Mouse (Mus musculus) limb, embryonic 12.5 days (tissue): ENCODE data around the gene Mrps23. TPM values are rescaled to one million over a fixed set of nuclear protein-coding genes. Genes with fewer than 3 reads are reported as not detected.
"Not testable (repeated sequence)": the region's sequence is repeated elsewhere in the genome, so short reads cannot be mapped to it uniquely, and the experiment has no call there.

Source experiments
- ATAC-seq: fragments of 200-750 bp; cut with Nextera tagmentation; 2 replicates; pipeline ENCODE4 v1.8.0; 2017; ENCODE audit warnings: low read depth, moderate TSS enrichment; ENCODE audit not compliant: insufficient number of reproducible peaks, insufficient read depth, low FRiP score, low TSS enrichment
- H3K27ac ChIP-seq: fragments of 300-500 bp; sonication (generic); 2 replicates; pipeline ENCODE4 v1.5.1; 2016; ENCODE audit warnings: mild to moderate bottlenecking, moderate library complexity
- H3K27me3 ChIP-seq: fragments of 300-500 bp; sonication (generic); 2 replicates; pipeline ENCODE4 v1.6.1; 2016; ENCODE audit warnings: mild to moderate bottlenecking, moderate library complexity
- H3K36me3 ChIP-seq: fragments of 300-500 bp; sonication (generic); 2 replicates; pipeline ENCODE4 v1.6.1; 2016; ENCODE audit warnings: mild to moderate bottlenecking, moderate library complexity
- H3K4me1 ChIP-seq: fragments of 300-500 bp; sonication (generic); replicated peaks from 2 replicates; pipeline ENCODE4 v1.6.1; 2016
- H3K4me2 ChIP-seq: fragments of 300-500 bp; sonication (generic); 2 replicates; pipeline ENCODE4 v1.6.1; 2016; ENCODE audit warnings: mild to moderate bottlenecking, moderate library complexity
- H3K4me3 ChIP-seq: fragments of 300-500 bp; sonication (generic); replicated peaks from 2 replicates; pipeline ENCODE4 v1.5.1; 2016; ENCODE audit warnings: mild to moderate bottlenecking
- H3K9ac ChIP-seq: fragments of 300-500 bp; sonication (generic); replicated peaks from 2 replicates; pipeline ENCODE4 v1.6.1; 2016; ENCODE audit warnings: mild to moderate bottlenecking, moderate library complexity
- H3K9me3 ChIP-seq: fragments of 300-500 bp; sonication (generic); 2 replicates; pipeline ENCODE4 v1.6.1; 2016; ENCODE audit warnings: mild to moderate bottlenecking, moderate library complexity
- WGBS: fragments of 180-500 bp; shearing (Covaris S2); methylation state at CpG from one replicate; pipeline ENCODE4 v1.1.7; 2016; 5-methylcytosine and 5-hydroxymethylcytosine counted together
- polyA plus RNA-seq: library from polyadenylated mRNA; unstranded; fragments of >200 nt; fragmentation: Nextera tagmentation; extraction: Ambion mirVana; gene quantifications from 2 replicates; pipeline ENCODE4 v1.2.1, GENCODE M21; 2016

Mrps23 gene
- polyA plus RNA-seq, 1 experiment from 2014 or later: 59.5 TPM

GRCm38 (mm10) chr11:88193824-88194696, 10.1 kb upstream of the Mrps23 start:
- no peaks in the 10 kb centered on the region for H3K9me3 ChIP-seq
- no peak for ATAC-seq
- peak overlapping the region; percentile 29 for H3K4me3 ChIP-seq
- H3K27me3 ChIP-seq: peaks cover 61% of the 10 kb centered on the region
- no peak overlapping the region for H3K27ac ChIP-seq
- H3K4me1 ChIP-seq: peaks cover 28% of the 10 kb centered on the region
- WGBS: 4% methylated on average over 29 of the region's 29 CpGs
- peaks cover 6% of the 10 kb centered on the region; the same call in 1 of the 2 replicates for H3K36me3 ChIP-seq
- H3K9ac ChIP-seq: peak overlapping the region; percentile 45; the same call in 1 of the 2 replicates
- peak overlapping the region; percentile 56 for H3K4me2 ChIP-seq

DNA sequence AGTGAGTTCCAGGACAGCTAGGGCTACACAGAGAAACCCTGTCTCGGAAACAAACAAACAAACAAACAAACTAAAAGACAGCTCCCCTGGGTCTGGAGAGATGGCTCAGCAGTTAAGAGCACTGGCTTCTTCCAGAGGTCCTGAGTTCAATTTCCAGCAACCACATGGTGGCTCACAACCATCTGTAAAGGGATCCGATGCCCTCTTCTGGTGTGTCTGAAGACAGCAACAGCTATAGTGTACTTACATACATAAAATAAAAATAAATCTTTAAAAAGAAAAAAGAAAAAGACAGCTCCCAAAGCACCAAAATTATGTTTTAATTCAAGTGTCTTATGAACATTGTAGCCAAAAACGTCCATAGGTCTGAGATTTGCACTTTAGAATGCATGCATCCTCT, 8.5 kb upstream of the Mrps23 start:
- H3K27me3 ChIP-seq: peaks cover 63% of the 10 kb centered on the region
- WGBS: 87% methylated on average over 3 of the region's 3 CpGs

GRCm38 (mm10) chr11:88197153-88197576, 7.0 kb upstream of the Mrps23 start:
- Histone ChIP-seq H3K27me3 (peaks cover 54% of the 10 kb centered on the region), H3K4me3 (no peak overlapping the region), H3K36me3 (no peaks in the 10 kb centered on the region), H3K27ac (no peak overlapping the region), H3K4me2 (no peak overlapping the region), H3K9ac (no peak overlapping the region), H3K4me1 (peaks cover 26% of the 10 kb centered on the region), H3K9me3 (no peaks in the 10 kb centered on the region)
- WGBS: 4% methylated on average over 2 of the region's 2 CpGs
- no peak for ATAC-seq

More for the DNA sequence above, 8.5 kb upstream of the Mrps23 start:
- not testable (repeated sequence) for H3K4me2 ChIP-seq, H3K4me3 ChIP-seq, H3K36me3 ChIP-seq, H3K27ac ChIP-seq, H3K9me3 ChIP-seq, H3K9ac ChIP-seq, ATAC-seq
- H3K4me1 ChIP-seq: peaks cover 28% of the 10 kb centered on the region

- peaks cover 43% of the 10 kb centered on the region for H3K27me3 ChIP-seq
- H3K36me3 ChIP-seq: no peaks in the 10 kb centered on the region
These were observed 6.0 kb upstream of the Mrps23 start for GRCm38 (mm10) chr11:88198223-88198622.

GRCm38 (mm10) chr11:88201172-88201571, 3.0 kb upstream of the Mrps23 start:
- Histone ChIP-seq H3K9me3 (no peaks in the 10 kb centered on the region), H3K27me3 (peaks cover 18% of the 10 kb centered on the region; the same call in 1 of the 2 replicates), H3K9ac (no peak overlapping the region), H3K27ac (no peak overlapping the region), H3K4me2 (no peak overlapping the region), H3K4me1 (peaks cover 22% of the 10 kb centered on the region), H3K36me3 (no peaks in the 10 kb centered on the region), H3K4me3 (no peak overlapping the region)
- ATAC-seq: no peak
- 68% methylated on average over 2 of the region's 2 CpGs for WGBS

More at GRCm38 (mm10) chr11:88198223-88198622, 6.0 kb upstream of the Mrps23 start:
- H3K4me3 ChIP-seq: no peak overlapping the region
- peaks cover 20% of the 10 kb centered on the region for H3K4me1 ChIP-seq
- whole genome bisulfite sequencing: 45% methylated on average over 4 of the region's 4 CpGs
- no peak for ATAC-seq
- no peaks in the 10 kb centered on the region for H3K9me3 ChIP-seq
- no peak overlapping the region for H3K27ac ChIP-seq
- no peak overlapping the region for H3K4me2 ChIP-seq
- no peak overlapping the region for H3K9ac ChIP-seq

GRCm38 (mm10) chr11:88202077-88202476, 2.1 kb upstream of the Mrps23 start:
- Histone ChIP-seq H3K27ac (no peak overlapping the region), H3K4me1 (peaks cover 22% of the 10 kb centered on the region), H3K27me3 (peaks cover 13% of the 10 kb centered on the region; the same call in 1 of the 2 replicates), H3K9me3 (no peaks in the 10 kb centered on the region), H3K4me3 (no peak overlapping the region), H3K9ac (no peak overlapping the region), H3K36me3 (peaks cover 2% of the 10 kb centered on the region; the same call in 1 of the 2 replicates), H3K4me2 (no peak overlapping the region)
- WGBS: 23% methylated on average over 2 of the region's 2 CpGs
- ATAC-seq: no peak

DNA sequence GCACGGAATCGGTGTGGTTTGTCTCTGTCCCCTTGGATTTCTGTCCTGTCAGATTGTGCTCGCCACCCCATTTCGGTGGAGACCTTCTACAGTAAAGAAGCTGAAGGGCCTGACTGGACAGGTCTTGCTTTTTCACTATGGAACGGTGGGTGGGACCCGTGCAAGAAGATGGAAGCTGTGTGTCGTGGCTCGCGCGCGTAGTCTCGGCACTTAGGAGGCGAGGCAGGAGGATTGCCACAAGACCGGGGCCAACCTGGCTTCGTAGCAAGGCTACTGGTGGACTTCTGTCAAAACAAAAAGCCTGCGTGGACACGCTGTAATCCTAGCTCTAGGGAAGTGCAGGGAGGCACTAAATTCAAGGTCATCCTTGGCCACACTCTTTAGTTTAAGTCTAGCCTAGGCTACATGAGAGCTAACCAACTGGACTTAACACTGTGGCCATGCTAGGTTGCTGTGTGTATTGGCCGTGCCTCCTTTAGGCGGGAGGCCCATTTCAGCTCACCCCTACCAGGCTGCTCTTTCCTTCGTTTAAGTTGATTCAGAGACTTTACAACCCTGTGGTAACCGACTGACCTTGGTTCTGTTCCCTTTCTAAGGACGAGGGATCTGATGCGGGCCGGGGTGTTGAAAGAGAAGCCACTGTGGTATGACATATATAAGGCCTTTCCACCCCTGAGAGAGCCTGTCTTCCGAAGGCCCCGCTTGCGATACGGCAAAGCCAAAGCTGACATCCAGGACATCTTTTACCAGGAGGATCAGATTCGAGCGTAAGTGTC, 593 bp downstream of the Mrps23 start:
- peak overlapping the region; percentile 81 for H3K9ac ChIP-seq
- ATAC-seq: no peak
- H3K36me3 ChIP-seq: peaks cover 22% of the 10 kb centered on the region
- 31% methylated on average over 30 of the region's 30 CpGs for WGBS
- H3K27me3 ChIP-seq: peaks cover 8% of the 10 kb centered on the region; the same call in 1 of the 2 replicates
- H3K27ac ChIP-seq: peak overlapping the region; percentile 95; the same call in 1 of the 2 replicates
- peaks cover 22% of the 10 kb centered on the region for H3K4me1 ChIP-seq
- peak overlapping the region; percentile 85 for H3K4me3 ChIP-seq
- H3K9me3 ChIP-seq: no peaks in the 10 kb centered on the region
- H3K4me2 ChIP-seq: peak overlapping the region; percentile 95

DNA sequence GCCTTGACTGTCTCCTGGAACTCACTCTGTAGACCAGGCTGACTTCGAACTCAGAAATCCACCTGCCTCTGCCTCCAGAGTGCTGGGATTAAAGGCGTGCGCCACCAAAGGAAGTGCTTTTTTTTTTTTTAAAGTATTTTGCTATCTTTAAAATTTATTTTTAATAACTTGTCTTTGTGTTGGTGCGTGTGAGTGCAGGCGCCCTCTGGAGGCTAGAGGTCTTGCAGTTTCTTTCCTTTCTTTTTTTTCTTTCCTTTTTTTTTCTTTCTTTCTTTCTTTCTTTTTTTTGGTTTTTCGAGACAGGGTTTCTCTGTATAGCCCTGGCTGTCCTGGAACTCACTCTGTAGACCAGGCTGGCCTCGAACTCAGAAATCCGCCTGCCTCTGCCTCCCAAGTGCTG, 2.4 kb downstream of the Mrps23 start:
- H3K9ac ChIP-seq, H3K27me3 ChIP-seq, H3K4me3 ChIP-seq, ATAC-seq, H3K9me3 ChIP-seq, H3K4me2 ChIP-seq, H3K27ac ChIP-seq: not testable (repeated sequence)
- Histone ChIP-seq H3K4me1 (peaks cover 22% of the 10 kb centered on the region), H3K36me3 (peaks cover 40% of the 10 kb centered on the region)
- 88% methylated on average over 8 of the region's 8 CpGs for WGBS

DNA sequence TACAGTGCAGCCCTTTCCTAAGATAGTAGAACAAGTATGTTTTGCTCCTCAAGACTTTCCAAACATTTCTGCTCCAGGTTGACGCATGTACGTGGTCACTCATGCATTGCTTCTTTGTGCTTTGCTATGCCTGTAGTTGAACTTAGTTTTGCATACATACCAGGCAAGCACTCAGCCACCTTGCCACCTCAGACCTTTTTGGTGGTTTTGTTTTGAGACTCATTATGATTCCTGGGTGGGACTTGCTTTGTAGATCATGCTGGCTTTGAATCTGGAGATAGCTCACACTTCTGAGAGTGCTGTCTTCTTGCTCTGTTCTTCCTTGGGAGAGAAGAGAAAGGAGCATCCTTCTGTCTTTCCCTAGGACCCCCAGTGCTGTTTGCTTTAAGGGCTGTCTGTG, 3.5 kb downstream of the Mrps23 start:
- WGBS: 97% methylated on average over 2 of the region's 2 CpGs
- no peak overlapping the region for H3K4me3 ChIP-seq
- no peaks in the 10 kb centered on the region for H3K27me3 ChIP-seq
- H3K36me3 ChIP-seq: peaks cover 46% of the 10 kb centered on the region
- no peak overlapping the region for H3K4me2 ChIP-seq
- no peak overlapping the region for H3K27ac ChIP-seq
- H3K9me3 ChIP-seq: no peaks in the 10 kb centered on the region
- no peak for ATAC-seq
- H3K4me1 ChIP-seq: peaks cover 22% of the 10 kb centered on the region
- no peak overlapping the region for H3K9ac ChIP-seq

DNA sequence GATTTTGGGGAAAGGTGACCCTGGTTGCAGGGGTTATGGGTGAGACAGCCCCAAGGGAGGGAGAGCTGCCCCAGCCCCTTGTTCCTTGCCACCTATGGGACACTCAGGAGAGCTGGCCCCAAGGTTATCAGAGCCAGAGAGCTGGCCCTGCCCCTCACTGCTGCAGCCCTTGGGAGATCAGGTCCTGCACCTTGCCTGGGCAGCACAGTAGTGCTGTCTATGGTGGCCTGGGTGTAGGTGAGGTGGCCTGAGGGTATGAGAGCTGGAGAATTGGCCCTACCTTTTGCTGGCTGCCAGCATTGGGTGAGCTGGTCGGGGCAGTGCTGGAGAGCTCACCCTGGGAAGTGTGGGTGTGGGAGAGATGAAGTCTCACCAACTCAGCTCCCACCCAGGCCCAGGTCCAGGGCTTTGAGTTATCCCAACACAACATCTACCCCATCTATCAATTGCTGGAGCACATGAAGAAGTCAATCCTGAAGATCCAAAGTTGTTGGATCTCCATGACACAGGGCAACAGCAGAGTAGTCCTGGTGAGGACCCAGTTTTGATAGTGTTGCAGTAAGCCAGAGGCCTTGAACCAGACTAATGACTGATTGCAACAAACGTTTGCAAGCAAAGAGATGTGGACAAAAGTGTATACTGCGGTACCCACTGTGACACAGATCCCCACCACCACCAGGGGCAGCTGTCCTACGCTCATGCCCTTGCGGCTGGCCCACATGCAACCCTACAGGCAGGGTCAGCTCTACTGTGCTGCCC, 7.8 kb downstream of the Mrps23 start:
- no peaks in the 10 kb centered on the region for H3K9me3 ChIP-seq
- H3K4me3 ChIP-seq: no peak overlapping the region
- 82% methylated on average over 5 of the region's 5 CpGs for WGBS
- H3K27ac ChIP-seq: no peak overlapping the region
- ATAC-seq: no peak
- no peaks in the 10 kb centered on the region; the same call in 1 of the 2 replicates for H3K4me1 ChIP-seq
- no peaks in the 10 kb centered on the region for H3K27me3 ChIP-seq
- H3K4me2 ChIP-seq: no peak overlapping the region
- H3K9ac ChIP-seq: no peak overlapping the region
- peaks cover 44% of the 10 kb centered on the region for H3K36me3 ChIP-seq
